Mouse (Mus musculus) liver, embryonic 16.5 days (tissue): ENCODE results near the gene Cyp3a57. TPM values are rescaled to one million over a fixed set of nuclear protein-coding genes. Genes with fewer than 3 reads are reported as not detected.
"Not testable (repeated sequence)": the region's sequence is repeated elsewhere in the genome, so short reads cannot be mapped to it uniquely, and the experiment has no call there.

Source experiments
- ATAC-seq: fragments of 200-750 bp; cut with Nextera tagmentation; 2 replicates; pipeline ENCODE4 v1.8.0; 2017; ENCODE audit warnings: low read depth, mild to moderate bottlenecking, moderate number of reproducible peaks, moderate library complexity
- H3K27ac ChIP-seq: fragments of 300-500 bp; sonication (generic); 2 replicates; pipeline ENCODE4 v1.5.1; 2014; ENCODE audit warnings: mild to moderate bottlenecking, low read length
- H3K27me3 ChIP-seq: fragments of 300-500 bp; sonication (generic); 2 replicates; pipeline ENCODE4 v1.6.1; 2014; ENCODE audit warnings: low read depth, low read length, mixed read lengths; ENCODE audit not compliant: control insufficient read depth, insufficient read depth
- H3K36me3 ChIP-seq: fragments of 300-500 bp; sonication (generic); 2 replicates; pipeline ENCODE4 v1.6.1; 2014; ENCODE audit warnings: mild to moderate bottlenecking; ENCODE audit not compliant: control insufficient read depth, insufficient read depth
- H3K4me1 ChIP-seq: fragments of 300-500 bp; sonication (generic); 2 replicates; pipeline ENCODE4 v1.6.1; 2014; ENCODE audit warnings: low read depth, low read length, mixed read lengths; ENCODE audit not compliant: control insufficient read depth
- H3K4me2 ChIP-seq: fragments of 300-500 bp; sonication (generic); 2 replicates; pipeline ENCODE4 v1.6.1; 2014; ENCODE audit warnings: low read depth, low read length, mixed read lengths
- H3K4me3 ChIP-seq: fragments of 300-500 bp; sonication (generic); 2 replicates; pipeline ENCODE4 v1.5.1; 2014; ENCODE audit warnings: low read depth, mild to moderate bottlenecking, low read length
- H3K9ac ChIP-seq: fragments of 300-500 bp; sonication (generic); 2 replicates; pipeline ENCODE4 v1.6.1; 2014; ENCODE audit warnings: low read depth, low read length
- H3K9me3 ChIP-seq: fragments of 300-500 bp; sonication (generic); replicated peaks from 2 replicates; pipeline ENCODE4 v1.6.1; 2016; ENCODE audit warnings: low read length; ENCODE audit not compliant: control insufficient read depth
- WGBS: fragments of 180-500 bp; shearing (Covaris S2); extraction: QIAGEN DNeasy Blood & Tissue Kit; methylation state at CpG from one replicate; pipeline ENCODE4 v1.1.7; 2014; ENCODE audit not compliant: insufficient replicate concordance; 5-methylcytosine and 5-hydroxymethylcytosine counted together
- polyA plus RNA-seq: library from polyadenylated mRNA; unstranded; fragments of >200 nt; fragmentation: Nextera tagmentation; extraction: Ambion mirVana; gene quantifications from 2 replicates; pipeline ENCODE4 v1.2.1, GENCODE M21; 2015

Gene Cyp3a57
- 0.12 and 0.13 TPM in 2 replicates for polyA plus RNA-seq

GRCm38 (mm10) chr5:145344941-145345340, at the start of gene Cyp3a57:
TSS of gene Cyp3a57 (plus strand) at chr5:145345279.
- Histone ChIP-seq H3K27me3 (no peaks in the 10 kb centered on the region), H3K9ac (no peak within 1 kb of the TSS), H3K4me1 (no peaks in the 10 kb centered on the region), H3K9me3 (no peaks in the 10 kb centered on the region), H3K36me3 (no peaks in the 10 kb centered on the region), H3K4me3 (no peak within 1 kb of the TSS), H3K27ac (no peak within 1 kb of the TSS), H3K4me2 (no peak within 1 kb of the TSS)
- peak; percentile 64; the same call in 1 of the 2 replicates for ATAC-seq
- 46% methylated on average over 1 of the region's 1 CpGs for WGBS

GRCm38 (mm10) chr5:145300469-145300868, 44.6 kb upstream of the Cyp3a57 start:
- no peaks in the 10 kb centered on the region for H3K4me1 ChIP-seq
- H3K4me2 ChIP-seq: no peak overlapping the region
- H3K27ac ChIP-seq: no peak overlapping the region
- H3K9ac ChIP-seq: no peak overlapping the region
- no peak overlapping the region for H3K4me3 ChIP-seq
- H3K9me3 ChIP-seq: no peaks in the 10 kb centered on the region
- H3K27me3 ChIP-seq: no peaks in the 10 kb centered on the region
- no peaks in the 10 kb centered on the region for H3K36me3 ChIP-seq
- no peak for ATAC-seq

GRCm38 (mm10) chr5:145301796-145302195, 43.3 kb upstream of the Cyp3a57 start:
- not testable (repeated sequence) for H3K4me3 ChIP-seq, H3K9ac ChIP-seq, H3K4me1 ChIP-seq, H3K27me3 ChIP-seq, H3K36me3 ChIP-seq, ATAC-seq, H3K4me2 ChIP-seq, H3K9me3 ChIP-seq, H3K27ac ChIP-seq
- WGBS: 64% methylated on average over 4 of the region's 4 CpGs

GRCm38 (mm10) chr5:145302424-145302823, 42.7 kb upstream of the Cyp3a57 start:
- no peak for ATAC-seq
- Histone ChIP-seq H3K4me3 (no peak overlapping the region), H3K4me1 (no peaks in the 10 kb centered on the region), H3K9me3 (no peaks in the 10 kb centered on the region), H3K27me3 (no peaks in the 10 kb centered on the region), H3K27ac (no peak overlapping the region), H3K4me2 (no peak overlapping the region), H3K9ac (no peak overlapping the region), H3K36me3 (no peaks in the 10 kb centered on the region)
- 50% methylated on average over 1 of the region's 1 CpGs for WGBS

- H3K4me1 ChIP-seq, ATAC-seq, H3K36me3 ChIP-seq, H3K27ac ChIP-seq, H3K4me3 ChIP-seq, H3K4me2 ChIP-seq, H3K9me3 ChIP-seq, H3K9ac ChIP-seq, H3K27me3 ChIP-seq: not testable (repeated sequence)
- WGBS: 71% methylated on average over 4 of the region's 4 CpGs
These were observed 38.1 kb upstream of the Cyp3a57 start for GRCm38 (mm10) chr5:145306953-145307352.

GRCm38 (mm10) chr5:145307811-145308210, 37.3 kb upstream of the Cyp3a57 start:
- H3K4me2 ChIP-seq, H3K9me3 ChIP-seq, H3K27ac ChIP-seq, ATAC-seq, H3K4me1 ChIP-seq, H3K9ac ChIP-seq, H3K4me3 ChIP-seq, H3K36me3 ChIP-seq, H3K27me3 ChIP-seq: not testable (repeated sequence)
- 70% methylated on average over 3 of the region's 3 CpGs for WGBS

GRCm38 (mm10) chr5:145313845-145314244, 31.2 kb upstream of the Cyp3a57 start:
- Histone ChIP-seq H3K27ac (no peak overlapping the region), H3K9me3 (no peaks in the 10 kb centered on the region), H3K4me2 (no peak overlapping the region), H3K27me3 (no peaks in the 10 kb centered on the region), H3K4me1 (no peaks in the 10 kb centered on the region), H3K9ac (no peak overlapping the region), H3K36me3 (no peaks in the 10 kb centered on the region), H3K4me3 (no peak overlapping the region)
- peak; percentile 62; the same call in 1 of the 2 replicates for ATAC-seq

- H3K4me1 ChIP-seq: no peaks in the 10 kb centered on the region
- H3K36me3 ChIP-seq: no peaks in the 10 kb centered on the region
- H3K4me2 ChIP-seq: no peak overlapping the region
- ATAC-seq: no peak
- WGBS: 55% methylated on average over 1 of the region's 1 CpGs
- H3K27me3 ChIP-seq: no peaks in the 10 kb centered on the region
- H3K9ac ChIP-seq: no peak overlapping the region
- no peak overlapping the region for H3K4me3 ChIP-seq
- H3K9me3 ChIP-seq: no peaks in the 10 kb centered on the region; the same call in 1 of the 2 replicates
- no peak overlapping the region for H3K27ac ChIP-seq
These were observed 27.9 kb upstream of the Cyp3a57 start for GRCm38 (mm10) chr5:145317141-145317540.

- H3K9ac ChIP-seq, H3K4me3 ChIP-seq, H3K9me3 ChIP-seq, H3K4me2 ChIP-seq, H3K36me3 ChIP-seq, H3K27ac ChIP-seq, H3K27me3 ChIP-seq, ATAC-seq, H3K4me1 ChIP-seq: not testable (repeated sequence)
These were observed 6.3 kb upstream of the Cyp3a57 start for GRCm38 (mm10) chr5:145338756-145339155.

GRCm38 (mm10) chr5:145349697-145350096, 4.6 kb downstream of the Cyp3a57 start:
- Histone ChIP-seq H3K4me3 (no peak overlapping the region), H3K27me3 (no peaks in the 10 kb centered on the region), H3K36me3 (no peaks in the 10 kb centered on the region), H3K4me1 (no peaks in the 10 kb centered on the region), H3K27ac (no peak overlapping the region), H3K4me2 (no peak overlapping the region), H3K9me3 (no peaks in the 10 kb centered on the region), H3K9ac (no peak overlapping the region)
- ATAC-seq: no peak
